Mouse (Mus musculus) embryonic fibroblast, embryonic 13.5 days (primary cell): ENCODE results near the gene Otub2.

Source experiments
- CTCF ChIP-seq: IDR thresholded peaks from 2 replicates; pipeline ENCODE4 v1.5.1; 2011; ENCODE audit warnings: mild to moderate bottlenecking, control low read depth, low read length, moderate library complexity, borderline replicate concordance; ENCODE audit not compliant: insufficient read depth
- POLR2A ChIP-seq: IDR thresholded peaks from 2 replicates; pipeline ENCODE4 v1.6.1; 2011; ENCODE audit warnings: low read depth, mild to moderate bottlenecking, control low read depth, low read length, moderate library complexity

GRCm38 (mm10) chr12:103362336-103362735 lies 26.1 kb upstream of the Otub2 start:
- no peak for TF ChIP-seq CTCF
- no peak for TF ChIP-seq POLR2A
